Comparison of ENCODE assay signal across 22 mouse cellular contexts in the genomic region with DNA sequence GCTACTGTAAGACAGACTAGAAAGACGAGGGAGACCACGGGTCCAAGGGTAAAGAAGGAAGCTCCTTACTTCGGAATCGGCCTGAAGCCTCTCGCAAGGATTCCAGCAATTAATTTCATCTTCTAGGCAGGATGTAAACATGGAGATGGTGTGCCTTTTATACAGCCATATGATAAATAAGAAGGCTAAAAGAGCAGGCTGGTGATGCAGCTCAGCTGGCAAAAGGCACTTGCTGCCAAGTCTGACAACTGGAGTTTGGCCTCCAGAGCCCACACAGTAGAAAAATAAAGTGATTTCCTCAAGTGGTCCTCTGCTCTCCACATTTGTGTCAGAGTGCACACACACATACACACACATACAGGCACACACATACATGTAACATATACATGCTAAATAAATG.
DNase-seq lines count a peak whose midpoint lies in the region; ATAC-seq and TF ChIP-seq lines count a peak whose summit lies in the region.
"Had no signal": no experiment of that assay in that cellular context is flagged by ENCODE, and none has a peak within 500 bp of the region (broad histone marks: within the 10 kb centered on the region; RNA-seq: fewer than 3 reads in every experiment).

No protein-coding gene starts in this region.

- H3K9ac ChIP-seq in intestine, embryonic 14.5 days (ENCODE audit: low read length), result no peak overlapping the region
- H3K9ac ChIP-seq in intestine, embryonic 15.5 days, result no peak overlapping the region
- no peak overlapping the region for H3K9ac ChIP-seq in lung, postnatal 0 days (replicated peaks; ENCODE audit: low read depth)
- H3K9ac ChIP-seq: forebrain, embryonic 13.5 days; forebrain, postnatal 0 days; heart, embryonic 15.5 days had no signal

- H3K9me3 ChIP-seq in intestine, embryonic 14.5 days (ENCODE audit: control insufficient read depth, low read length), result no peaks in the 10 kb centered on the region
- H3K9me3 ChIP-seq in intestine, embryonic 15.5 days, result no peaks in the 10 kb centered on the region
- no peaks in the 10 kb centered on the region for H3K9me3 ChIP-seq in lung, postnatal 0 days (ENCODE audit: low read length)
- H3K9me3 ChIP-seq: embryonic facial prominence, embryonic 10.5 days; forebrain, embryonic 13.5 days; heart, embryonic 15.5 days had no signal

- no peaks in the 10 kb centered on the region for H3K4me1 ChIP-seq in intestine, embryonic 14.5 days (replicated peaks; ENCODE audit: control insufficient read depth, insufficient read depth, low read length)
- H3K4me1 ChIP-seq in intestine, embryonic 15.5 days (replicated peaks), result no peaks in the 10 kb centered on the region
- no peaks in the 10 kb centered on the region for H3K4me1 ChIP-seq in lung, postnatal 0 days (ENCODE audit: insufficient read depth, low read depth, low read length)
- H3K4me1 ChIP-seq in lung, adult 2 months (ENCODE audit: control insufficient read depth, insufficient read depth, low read length), result no peaks in the 10 kb centered on the region
- H3K4me1 ChIP-seq: embryonic facial prominence, embryonic 10.5 days; forebrain, embryonic 13.5 days; heart, embryonic 15.5 days had no signal

- ATAC-seq in intestine, embryonic 14.5 days (replicated peaks; ENCODE audit: low FRiP score, low TSS enrichment, low read depth), result no peak
- no peak for ATAC-seq in intestine, embryonic 15.5 days
- peak; percentile 40; the same call in 1 of the 2 replicates for ATAC-seq in lung, postnatal 0 days
- ATAC-seq: CD4-positive, CD25-positive, alpha-beta regulatory T cell, adult 4 months; forebrain, embryonic 13.5 days; forebrain, postnatal 0 days had no signal

- 29% methylated on average over 5 of the region's 5 CpGs for WGBS in intestine, embryonic 14.5 days
- WGBS in intestine, embryonic 15.5 days, result 35% methylated on average over 5 of the region's 5 CpGs
- 52% methylated on average over 5 of the region's 5 CpGs for WGBS in lung, postnatal 0 days
- WGBS in lung, adult 2 months, result 63% methylated on average over 5 of the region's 5 CpGs

- DNase-seq in intestine, embryonic 14.5 days (ENCODE audit: low spot score), result peak; percentile 51
- DNase-seq in kidney, postnatal 4 days, result peak; percentile 29 to 30
- DNase-seq in kidney, postnatal 14 days, result no peak
- DNase-seq in lung, postnatal 0 days (ENCODE audit: low spot score), result peak; percentile 40
- DNase-seq in lung, adult 2 months, result no peak
- peak; percentile 14 to 69 for DNase-seq in lung, postnatal 4 days
- DNase-seq: adrenal gland, adult 8-10 months; adrenal gland, postnatal 36 days; B cell, adult 2 months; cerebellum, adult 2 months; cerebellum, postnatal 10 days; forebrain, postnatal 0 days; gastrocnemius, postnatal 14 days; heart, adult 2 months; heart, postnatal 14 days had no signal

- no peak overlapping the region for H3K4me2 ChIP-seq in intestine, embryonic 14.5 days (ENCODE audit: low read length)
- no peak overlapping the region for H3K4me2 ChIP-seq in intestine, embryonic 15.5 days (replicated peaks)
- no peak overlapping the region for H3K4me2 ChIP-seq in lung, postnatal 0 days (replicated peaks; ENCODE audit: low read depth, low read length)
- H3K4me2 ChIP-seq: forebrain, embryonic 13.5 days; heart, embryonic 11.5 days; heart, embryonic 15.5 days had no signal

- no peaks in the 10 kb centered on the region for H3K36me3 ChIP-seq in intestine, embryonic 14.5 days (ENCODE audit: control insufficient read depth, insufficient read depth, low read length)
- no peaks in the 10 kb centered on the region for H3K36me3 ChIP-seq in intestine, embryonic 15.5 days
- H3K36me3 ChIP-seq in lung, postnatal 0 days (ENCODE audit: insufficient read depth, low read length), result no peaks in the 10 kb centered on the region
- H3K36me3 ChIP-seq: embryonic facial prominence, embryonic 10.5 days; G1E; heart, embryonic 15.5 days had no signal

- TF ChIP-seq POLR2A in lung, adult 2 months (IDR thresholded peaks at IDR 0.05; ENCODE audit: borderline replicate concordance, extremely low read depth, low read depth, low read length), result no peak

- H3K27ac ChIP-seq in intestine, embryonic 14.5 days (ENCODE audit: low read depth), result no peak overlapping the region
- no peak overlapping the region for H3K27ac ChIP-seq in intestine, embryonic 15.5 days
- H3K27ac ChIP-seq in lung, postnatal 0 days (ENCODE audit: low read length), result no peak overlapping the region
- H3K27ac ChIP-seq: embryonic facial prominence, embryonic 10.5 days; forebrain, embryonic 13.5 days; heart, adult 2 months; heart, embryonic 15.5 days had no signal

- H3K27me3 ChIP-seq in intestine, embryonic 14.5 days (replicated peaks; ENCODE audit: control insufficient read depth, insufficient read depth, low read length), result no peaks in the 10 kb centered on the region
- H3K27me3 ChIP-seq in intestine, embryonic 15.5 days (replicated peaks), result no peaks in the 10 kb centered on the region
- no peaks in the 10 kb centered on the region for H3K27me3 ChIP-seq in lung, postnatal 0 days (replicated peaks; ENCODE audit: insufficient read depth, low read length)
- H3K27me3 ChIP-seq: forebrain, embryonic 13.5 days; heart, embryonic 15.5 days had no signal

- no peak for TF ChIP-seq EP300 in lung, postnatal 0 days (IDR thresholded peaks at IDR 0.05)

- H3K4me3 ChIP-seq in intestine, embryonic 14.5 days (ENCODE audit: low read depth, low read length), result no peak overlapping the region
- H3K4me3 ChIP-seq in intestine, embryonic 15.5 days (replicated peaks), result no peak overlapping the region
- no peak overlapping the region for H3K4me3 ChIP-seq in lung, postnatal 0 days (ENCODE audit: low read depth, low read length)
- H3K4me3 ChIP-seq in lung, adult 2 months (replicated peaks; ENCODE audit: extremely low read depth, low read depth, low read length), result no peak overlapping the region
- H3K4me3 ChIP-seq: embryonic facial prominence, embryonic 10.5 days; forebrain, embryonic 13.5 days; heart, adult 2 months; heart, embryonic 15.5 days had no signal

- no peak for TF ChIP-seq CTCF in lung, postnatal 0 days (IDR thresholded peaks at IDR 0.05)
- TF ChIP-seq CTCF in lung, adult 2 months (IDR thresholded peaks at IDR 0.05; ENCODE audit: insufficient read depth, low read length), result no peak

Comparison
In these comparisons a context has a peak if more than half of its experiments do, and no peak if none do; other contexts are left out.
1. DNase-seq: peak in intestine, embryonic 14.5 days (single experiment), kidney, postnatal 4 days (2 of 2), lung, postnatal 0 days (single experiment) and lung, postnatal 4 days (2 of 2); none in kidney, postnatal 14 days (single experiment) and lung, adult 2 months (single experiment).